Mouse (Mus musculus): ENCODE measurements around the gene N4bp2. TPM values are rescaled to one million over a fixed set of nuclear protein-coding genes. Genes with fewer than 3 reads are reported as not detected.
A peak's percentile ranks its signal among the peaks of the same experiment; 100 is the strongest.

The N4bp2 gene
- total RNA-seq, 2 experiments from 2014 or later = 33.7 to 36.6 TPM

GRCm38 (mm10) chr5:65829059-65829458 lies 65.7 kb downstream of the N4bp2 start:
- no peak for DNase-seq

DNA sequence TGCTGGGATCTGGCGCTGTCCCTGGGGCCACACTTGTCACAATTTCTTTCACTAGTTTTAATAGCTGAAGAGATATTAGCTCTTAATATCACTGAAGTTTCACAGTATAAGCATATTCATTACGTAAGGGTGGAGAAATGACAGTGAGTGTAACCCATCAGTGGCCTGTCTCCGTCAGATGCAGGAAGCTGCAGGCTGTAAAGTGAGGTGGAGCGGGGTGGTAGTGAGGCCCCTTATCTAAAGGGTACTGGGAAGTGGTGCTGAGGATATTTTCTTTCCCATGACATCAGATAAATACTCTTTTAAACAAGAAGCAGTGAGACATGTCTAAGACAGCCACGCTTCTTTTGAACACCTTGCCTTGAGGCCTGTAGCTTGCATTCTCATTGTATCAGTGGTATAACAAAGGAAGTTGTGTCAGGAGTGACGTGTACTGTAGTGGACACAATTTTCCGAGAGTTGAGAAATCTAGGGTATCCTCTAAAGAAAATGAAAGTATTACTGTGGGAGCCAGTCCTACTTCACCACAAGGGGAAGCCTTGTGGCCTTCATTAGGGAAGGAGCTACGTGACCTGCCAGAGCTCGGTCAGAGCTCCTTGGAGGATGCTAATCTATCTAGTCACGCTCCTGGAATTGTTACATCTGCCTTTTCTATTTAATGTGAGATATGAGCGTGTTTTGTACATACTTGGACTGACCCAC lies 68.7 kb downstream of the N4bp2 start:
- no peak for DNase-seq

- no peak for DNase-seq
Observed at GRCm38 (mm10) chr5:65833092-65833491, 69.8 kb downstream of the N4bp2 start.

GRCm38 (mm10) chr5:65833766-65834498 lies 70.6 kb downstream of the N4bp2 start:
- DNase-seq = no peak

- DNase-seq = no peak
Observed at GRCm38 (mm10) chr5:65838053-65838452, 74.7 kb downstream of the N4bp2 start.

DNA sequence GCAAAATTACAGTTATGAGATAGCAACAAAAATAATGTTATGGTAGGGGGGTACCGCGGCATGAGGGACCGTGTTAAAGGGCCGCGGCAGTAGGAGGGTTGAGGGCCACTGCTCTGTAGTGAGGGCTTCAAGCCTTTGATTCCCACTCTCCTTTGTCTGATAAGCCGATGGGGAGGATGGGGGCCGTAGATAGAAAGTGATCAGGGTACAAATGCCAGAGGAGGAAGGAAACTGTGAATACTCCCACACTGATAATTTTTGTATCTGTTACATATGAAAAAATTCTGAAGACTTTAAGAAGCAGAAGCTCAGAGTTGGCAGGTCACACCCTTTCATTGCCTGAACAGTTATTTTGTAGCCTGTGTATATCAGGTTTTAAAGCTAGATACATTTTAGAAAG lies 79.6 kb downstream of the N4bp2 start:
- no peak for DNase-seq

GRCm38 (mm10) chr5:65846534-65846933 lies 83.2 kb downstream of the N4bp2 start:
- no peak for DNase-seq

- no peak for DNase-seq
Observed at GRCm38 (mm10) chr5:65846958-65847357, 83.6 kb downstream of the N4bp2 start.

GRCm38 (mm10) chr5:65847656-65848055 lies 84.3 kb downstream of the N4bp2 start:
- no peak for DNase-seq

DNA sequence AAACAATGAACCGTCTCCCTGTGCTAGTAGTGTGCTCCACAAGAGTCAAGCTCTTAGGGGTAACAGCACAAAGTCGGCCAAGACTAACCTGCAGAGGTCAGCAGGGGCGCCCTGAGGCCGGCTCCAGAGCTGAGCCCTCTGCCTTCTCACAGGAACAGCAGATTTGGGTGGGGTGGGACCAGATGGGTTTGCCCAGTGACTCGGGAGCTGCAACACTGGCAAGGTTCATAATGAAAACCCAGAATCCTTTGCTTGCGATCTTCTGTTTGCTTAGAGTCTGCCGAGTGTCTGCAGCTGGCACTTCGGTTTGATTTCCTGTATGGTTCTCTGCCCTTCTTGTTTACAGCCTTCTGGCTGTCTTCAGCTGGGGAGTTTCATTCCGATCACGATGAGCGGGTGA lies 87.4 kb downstream of the N4bp2 start:
- DNase-seq = no peak

GRCm38 (mm10) chr5:65854786-65855191 lies 91.5 kb downstream of the N4bp2 start:
- no peak for DNase-seq

GRCm38 (mm10) chr5:65855571-65855970 lies 92.2 kb downstream of the N4bp2 start:
- DNase-seq = no peak

DNA sequence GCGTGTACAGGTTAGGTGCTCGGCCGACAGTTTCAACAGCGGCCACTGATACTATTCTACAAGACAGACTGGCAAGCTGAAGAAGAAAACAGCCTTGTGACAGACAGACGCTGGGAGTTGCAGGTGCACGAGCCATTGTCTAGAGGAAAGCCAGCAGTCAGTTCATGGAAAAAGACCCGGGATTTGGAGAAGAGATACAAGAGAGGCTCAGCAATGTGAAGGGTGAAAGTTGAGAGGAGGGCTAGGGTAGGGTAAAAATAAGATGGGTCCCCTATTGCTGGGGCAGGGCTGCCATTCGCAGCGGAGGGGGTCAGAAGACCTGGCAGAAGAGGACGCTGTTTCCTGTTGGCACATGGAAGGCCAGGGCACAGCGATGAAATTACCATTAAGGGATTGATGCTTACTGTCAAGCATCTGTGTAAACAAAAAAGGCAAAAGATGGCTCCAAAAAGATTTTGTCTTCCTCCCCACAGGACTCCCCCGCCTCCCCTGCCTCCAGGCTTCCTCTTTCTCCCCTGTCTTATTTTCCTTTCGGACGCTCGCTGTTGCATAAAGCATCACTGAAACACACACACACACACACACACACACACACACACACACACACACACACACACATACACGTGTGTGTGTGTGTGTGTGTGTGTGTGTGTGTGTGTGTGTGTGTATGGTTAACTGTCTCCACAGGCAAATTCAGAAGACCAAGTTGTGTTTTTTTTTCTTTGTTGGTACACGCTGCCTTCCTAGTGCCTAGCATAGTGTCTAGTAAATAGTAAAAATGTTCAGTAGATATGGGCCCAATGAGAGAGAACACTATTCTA lies 93.5 kb downstream of the N4bp2 start:
- DNase-seq = no peak

DNA sequence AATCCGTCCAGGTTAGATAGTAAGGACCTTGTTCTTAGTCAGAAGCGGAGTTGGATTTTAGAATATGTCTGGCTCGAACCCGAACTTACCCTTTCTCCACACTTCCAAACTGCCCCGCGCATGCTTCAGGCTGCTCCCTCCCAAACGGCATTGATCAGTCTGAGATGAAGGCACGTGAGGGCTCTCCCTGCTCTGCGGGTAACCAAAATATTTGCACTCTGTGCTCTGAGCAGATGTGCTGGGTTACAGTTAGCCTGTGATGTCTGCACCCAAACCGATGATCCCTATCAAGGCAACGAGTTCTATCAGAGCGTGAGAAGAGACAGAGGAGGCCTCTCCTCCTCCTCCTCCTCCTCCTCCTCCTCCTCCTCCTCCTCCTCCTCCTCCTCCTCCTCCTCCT lies 94.6 kb downstream of the N4bp2 start:
- no peak for DNase-seq

- no peak for DNase-seq
Observed at GRCm38 (mm10) chr5:65858355-65858754, 95.0 kb downstream of the N4bp2 start.

DNA sequence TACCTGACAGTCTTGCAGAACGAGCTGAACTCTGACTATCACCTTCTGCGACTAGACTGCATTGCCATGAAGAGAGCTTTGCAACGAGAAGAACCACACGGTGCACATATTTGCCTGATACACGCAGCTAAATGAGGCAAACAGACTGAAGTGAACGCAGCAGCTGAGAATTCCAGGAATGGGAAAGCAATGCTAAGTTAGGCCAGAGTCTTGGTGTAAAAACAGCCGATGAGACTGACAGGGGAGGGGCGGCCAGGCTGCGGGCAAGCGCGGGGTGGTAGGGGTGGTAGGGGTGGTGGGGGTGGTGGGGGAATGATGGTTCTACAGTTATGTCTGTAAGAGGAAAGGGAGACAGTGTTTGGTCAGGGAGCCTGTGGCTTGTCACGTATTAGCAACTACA lies 95.6 kb downstream of the N4bp2 start:
- peak; percentile 43 for DNase-seq

DNA sequence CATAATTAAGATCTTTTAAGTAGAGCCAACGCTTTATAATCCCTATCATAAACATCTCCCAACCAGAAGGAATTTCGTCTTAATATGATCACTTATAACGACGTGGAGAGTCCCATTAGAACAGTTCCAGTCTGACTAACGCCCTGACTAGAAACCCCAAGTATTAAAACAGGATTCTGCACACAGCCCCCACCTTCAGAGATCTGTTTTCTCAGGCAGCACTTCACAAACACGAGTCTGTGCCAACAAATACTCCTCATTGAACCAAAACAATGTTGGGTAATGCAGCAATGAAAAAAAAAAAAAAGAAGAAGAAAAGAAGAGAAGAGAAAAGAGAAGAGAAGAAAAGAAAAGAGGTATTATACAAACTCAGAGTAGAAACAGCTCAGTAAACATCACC lies 96.1 kb downstream of the N4bp2 start:
- DNase-seq = no peak

GRCm38 (mm10) chr5:65860281-65861000 lies 97.1 kb downstream of the N4bp2 start:
- no peak for DNase-seq

- no peak for DNase-seq
Observed at GRCm38 (mm10) chr5:65861154-65861944, 98.0 kb downstream of the N4bp2 start, which contains the start of gene Rhoh. TSS of gene Rhoh (plus strand) at chr5:65861213.

DNA sequence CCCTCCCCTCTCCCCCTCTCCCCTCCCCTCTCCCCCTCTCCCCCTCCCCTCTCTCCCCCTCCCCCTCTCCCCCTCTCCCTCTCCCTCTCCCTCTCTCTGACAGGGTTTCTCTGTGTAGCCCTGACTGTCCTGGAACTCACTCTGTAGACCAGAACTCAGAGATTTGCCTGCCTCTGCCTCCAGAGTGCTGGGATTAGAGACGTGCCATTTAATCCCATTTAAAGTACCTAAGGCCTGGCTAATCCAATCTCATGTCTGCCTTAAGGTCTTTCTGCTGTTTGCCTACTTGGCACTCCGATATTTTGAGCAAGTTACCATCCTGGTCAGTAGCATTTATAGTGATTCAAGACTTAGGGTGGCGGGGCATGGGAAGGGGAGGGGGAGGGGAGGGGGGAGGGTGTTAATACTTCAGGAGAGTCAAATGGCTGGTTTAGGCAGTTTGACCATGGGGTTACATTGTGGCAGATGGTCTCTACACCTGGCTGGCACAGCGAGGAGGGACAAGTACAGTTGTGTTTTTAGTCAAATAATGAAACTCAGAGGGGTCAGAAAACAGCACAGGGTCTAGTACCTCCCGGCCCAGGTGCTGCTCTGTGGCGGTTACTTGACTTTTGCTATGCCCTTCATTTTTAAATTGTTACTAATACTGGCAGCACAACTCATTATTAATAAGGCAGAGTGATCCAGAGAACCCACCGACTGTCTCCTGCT lies 99.1 kb downstream of the N4bp2 start:
- DNase-seq = no peak

GRCm38 (mm10) chr5:65863349-65863749 lies 100.0 kb downstream of the N4bp2 start:
- DNase-seq = no peak
